8 mouse cellular contexts compared by ENCODE assay signal in the genomic region with DNA sequence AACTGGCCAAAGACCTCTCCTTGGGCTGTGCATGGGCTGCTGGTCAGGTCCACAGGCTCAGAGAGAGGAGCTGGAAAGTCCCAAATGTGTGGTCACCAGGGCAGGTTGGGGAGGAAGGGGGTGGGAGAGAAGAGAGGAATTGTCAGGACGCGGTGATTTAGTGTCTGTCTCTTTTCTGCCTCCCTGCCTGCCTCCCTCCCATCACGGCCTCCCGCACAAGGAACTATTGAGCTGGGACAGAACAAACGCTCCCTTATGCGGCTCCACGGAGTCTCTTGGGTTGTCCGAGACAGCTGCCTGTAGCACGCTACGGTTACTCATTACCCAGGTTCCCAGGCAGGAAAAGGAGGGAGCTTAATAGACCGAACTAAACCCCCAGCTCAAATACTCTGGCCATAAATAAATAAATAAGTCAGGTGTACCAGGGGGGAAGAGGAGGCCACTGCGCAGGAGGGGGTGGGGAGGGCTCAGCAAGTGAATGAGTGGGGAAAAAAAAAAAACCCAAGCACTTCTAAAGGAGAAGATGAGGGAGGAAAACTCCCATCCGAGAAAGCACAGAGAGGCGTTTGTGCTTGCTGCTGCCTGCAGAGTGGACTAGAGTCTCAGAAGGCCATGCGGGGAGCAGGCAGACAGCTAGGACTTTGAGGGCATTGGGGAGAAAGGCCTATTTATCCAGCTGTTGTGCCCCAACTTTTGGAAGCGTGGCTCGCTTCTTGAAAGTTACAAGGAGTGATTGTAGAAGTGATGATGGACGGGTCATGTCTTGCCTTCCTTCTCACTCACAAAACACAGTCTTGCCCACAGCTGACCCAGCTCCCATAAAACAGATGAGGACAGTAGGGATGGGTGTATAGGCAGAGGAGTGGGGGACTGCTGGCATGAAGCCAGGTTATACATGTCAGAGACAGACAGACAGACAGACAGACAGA.
DNase-seq lines count a peak whose midpoint lies in the region; ATAC-seq and TF ChIP-seq lines count a peak whose summit lies in the region.

No protein-coding gene starts in this region.

- H3K4me3 ChIP-seq in hindbrain, postnatal 0 days (ENCODE audit: low read length) = no peak overlapping the region
- H3K4me3 ChIP-seq in liver, embryonic 12.5 days = no peak overlapping the region
- no peak overlapping the region for H3K4me3 ChIP-seq in stomach, postnatal 0 days (ENCODE audit: low read depth, low read length)

- H3K27ac ChIP-seq in hindbrain, postnatal 0 days = peak overlapping the region; percentile 54; the same call in 1 of the 2 replicates
- no peak overlapping the region for H3K27ac ChIP-seq in liver, embryonic 12.5 days
- H3K27ac ChIP-seq in stomach, postnatal 0 days (replicated peaks) = peak overlapping the region; percentile 46

- H3K4me1 ChIP-seq in hindbrain, postnatal 0 days (ENCODE audit: insufficient read depth, low read length) = peaks cover 6% of the 10 kb centered on the region; the same call in 1 of the 2 replicates
- no peaks in the 10 kb centered on the region for H3K4me1 ChIP-seq in liver, embryonic 12.5 days
- H3K4me1 ChIP-seq in stomach, postnatal 0 days (replicated peaks; ENCODE audit: control insufficient read depth, insufficient read depth) = no peaks in the 10 kb centered on the region

- TF ChIP-seq CTCF in hindbrain, postnatal 0 days (IDR thresholded peaks at IDR 0.05; ENCODE audit: low read depth) = no peak
- TF ChIP-seq CTCF in stomach, postnatal 0 days (IDR thresholded peaks at IDR 0.05; ENCODE audit: low read depth) = no peak

- peak; percentile 93 for ATAC-seq in hindbrain, postnatal 0 days
- ATAC-seq in liver, embryonic 12.5 days = 0 out of 2 replicates have a peak, but pooled peaks have one; percentile 40
- peak; percentile 50; the same call in 1 of the 2 replicates for ATAC-seq in stomach, postnatal 0 days (ENCODE audit: low FRiP score, low TSS enrichment)

- no peak overlapping the region for H3K4me2 ChIP-seq in hindbrain, postnatal 0 days (ENCODE audit: low read depth, low read length)
- H3K4me2 ChIP-seq in liver, embryonic 12.5 days = no peak overlapping the region
- no peak overlapping the region for H3K4me2 ChIP-seq in stomach, postnatal 0 days (replicated peaks; ENCODE audit: low read depth)

- intact Hi-C loops in gastrocnemius, postnatal 14 days (cut with DNase I; ENCODE audit: low total_unique reads) = no loop called here

- H3K9ac ChIP-seq in hindbrain, postnatal 0 days (replicated peaks; ENCODE audit: low read length) = no peak overlapping the region
- H3K9ac ChIP-seq in liver, embryonic 12.5 days = no peak overlapping the region
- no peak overlapping the region for H3K9ac ChIP-seq in stomach, postnatal 0 days (ENCODE audit: low read length)

- H3K9me3 ChIP-seq in hindbrain, postnatal 0 days (ENCODE audit: low read length) = no peaks in the 10 kb centered on the region
- H3K9me3 ChIP-seq in liver, embryonic 12.5 days (replicated peaks) = no peaks in the 10 kb centered on the region
- H3K9me3 ChIP-seq in stomach, postnatal 0 days (ENCODE audit: control insufficient read depth, low read length) = no peaks in the 10 kb centered on the region

- no peaks in the 10 kb centered on the region for H3K36me3 ChIP-seq in hindbrain, postnatal 0 days (ENCODE audit: insufficient read depth, low read length)
- no peaks in the 10 kb centered on the region for H3K36me3 ChIP-seq in liver, embryonic 12.5 days
- no peaks in the 10 kb centered on the region for H3K36me3 ChIP-seq in stomach, postnatal 0 days (ENCODE audit: control insufficient read depth, insufficient read depth, low read length)

- no peaks in the 10 kb centered on the region for H3K27me3 ChIP-seq in hindbrain, postnatal 0 days (ENCODE audit: insufficient read depth, low read length)
- H3K27me3 ChIP-seq in liver, embryonic 12.5 days (replicated peaks) = no peaks in the 10 kb centered on the region
- H3K27me3 ChIP-seq in stomach, postnatal 0 days (ENCODE audit: control insufficient read depth, insufficient read depth, low read length) = no peaks in the 10 kb centered on the region

- peak; percentile 68 for DNase-seq in Muller cell, postnatal 12 days (ENCODE audit: inconsistent ontology term)
- DNase-seq in embryo, embryonic 10.5 days (ENCODE audit: low spot score) = peak; percentile 79
- DNase-seq in hindbrain, postnatal 0 days (ENCODE audit: low spot score) = peak; percentile 74
- DNase-seq in stomach, postnatal 0 days (ENCODE audit: low spot score) = peak; percentile 56
- DNase-seq in gastrocnemius, postnatal 14 days = no peak
- DNase-seq in adrenal gland, postnatal 36 days = no peak
- DNase-seq in adrenal gland, adult 2 months = no peak

- 20% methylated on average over 18 of the region's 18 CpGs for WGBS in hindbrain, postnatal 0 days
- WGBS in liver, embryonic 12.5 days (ENCODE audit: insufficient replicate concordance) = 54% methylated on average over 18 of the region's 18 CpGs
- 38% methylated on average over 18 of the region's 18 CpGs for WGBS in stomach, postnatal 0 days

- no peak for TF ChIP-seq EP300 in stomach, postnatal 0 days (optimal IDR thresholded peaks at IDR 0.05)

Comparison
In these comparisons a context has a peak if more than half of its experiments do, and no peak if none do; other contexts are left out.
1. DNase-seq: peak in Muller cell, postnatal 12 days (single experiment), embryo, embryonic 10.5 days (single experiment), hindbrain, postnatal 0 days (single experiment) and stomach, postnatal 0 days (single experiment); none in gastrocnemius, postnatal 14 days (single experiment), adrenal gland, postnatal 36 days (0 of 2) and adrenal gland, adult 2 months (single experiment).
2. ATAC-seq: peak in every context shown above with its lines; median percentile 93 in hindbrain, postnatal 0 days; 50 in stomach, postnatal 0 days; 40 in liver, embryonic 12.5 days.